Mouse (Mus musculus) forelimb bud, embryonic 11.5 days (tissue): ENCODE results near the gene Mki67.

Source experiments
- DNase-seq: peaks from one replicate; pipeline ENCODE4 v3.0.0-alpha.2; 2012; ENCODE audit warnings: low read depth, low spot score

The Mki67 gene

GRCm38 (mm10) chr7:135668852-135669739 lies 47.1 kb downstream of the Mki67 start:
- DNase-seq: peak; percentile 73

GRCm38 (mm10) chr7:135666314-135666713 lies 49.8 kb downstream of the Mki67 start:
- DNase-seq: no peak

GRCm38 (mm10) chr7:135664211-135664610 lies 52.0 kb downstream of the Mki67 start:
- no peak for DNase-seq

- no peak for DNase-seq
These were observed 55.8 kb downstream of the Mki67 start for GRCm38 (mm10) chr7:135660314-135660713.

- DNase-seq: no peak
These were observed 56.7 kb downstream of the Mki67 start for GRCm38 (mm10) chr7:135659314-135659935.

GRCm38 (mm10) chr7:135658150-135658549 lies 58.0 kb downstream of the Mki67 start:
- DNase-seq: no peak

GRCm38 (mm10) chr7:135655113-135655512 lies 61.0 kb downstream of the Mki67 start:
- DNase-seq: no peak

- no peak for DNase-seq
These were observed 61.9 kb downstream of the Mki67 start for GRCm38 (mm10) chr7:135654288-135654687.

GRCm38 (mm10) chr7:135653601-135654000 lies 62.6 kb downstream of the Mki67 start:
- no peak for DNase-seq

GRCm38 (mm10) chr7:135652781-135653180 lies 63.4 kb downstream of the Mki67 start:
- DNase-seq: no peak

GRCm38 (mm10) chr7:135651831-135652511 lies 64.2 kb downstream of the Mki67 start:
- DNase-seq: no peak

- DNase-seq: no peak
These were observed 66.1 kb downstream of the Mki67 start for GRCm38 (mm10) chr7:135650061-135650460.

- DNase-seq: no peak
These were observed 66.9 kb downstream of the Mki67 start for GRCm38 (mm10) chr7:135649306-135649705.

GRCm38 (mm10) chr7:135648821-135649220 lies 67.3 kb downstream of the Mki67 start:
- DNase-seq: no peak

- DNase-seq: no peak
These were observed 69.2 kb downstream of the Mki67 start for GRCm38 (mm10) chr7:135646976-135647375.

GRCm38 (mm10) chr7:135644452-135644851 lies 71.7 kb downstream of the Mki67 start:
- no peak for DNase-seq

- peak; percentile 53 for DNase-seq
These were observed 74.3 kb downstream of the Mki67 start for GRCm38 (mm10) chr7:135641698-135642507.
